Mouse (Mus musculus) C3H10T1/2 (cell line): Measurements from ENCODE around the gene Ubxn6. TPM values are rescaled to one million over a fixed set of nuclear protein-coding genes. Genes with fewer than 3 reads are reported as not detected.

Experiments used
- polyA plus RNA-seq, 2 experiments: library from polyadenylated mRNA; unstranded; fragments of >200 nt; fragmentation: generic; extraction: Trizol; gene quantifications; one replicate each; pipeline ENCODE4 v1.2.1; 2012; ENCODE audit warnings: missing spikeins in 2 of 2

The Ubxn6 gene
- 10 to 100 TPM; 74.6 to 75.5 TPM for polyA plus RNA-seq

GRCm38 (mm10) chr17:56074827-56075208 is at the start of gene Ubxn6:
Gene Ubxn6, minus strand, starts transcription at chr17:56075028.

GRCm38 (mm10) chr17:56121826-56122225 is 47.0 kb upstream of the Ubxn6 start, which contains the start of gene Lrg1:
Gene Lrg1, minus strand, starts transcription at chr17:56122001.

GRCm38 (mm10) chr17:56117251-56117710 is 42.5 kb upstream of the Ubxn6 start, which contains the start of gene Plin5:
Gene Plin5, minus strand, starts transcription at chr17:56117596.

GRCm38 (mm10) chr17:56109219-56110051 is 34.6 kb upstream of the Ubxn6 start, which contains the start of gene Plin4:
Gene Plin4, minus strand, starts transcription at chr17:56109803.

GRCm38 (mm10) chr17:56078880-56079795 is 4.3 kb upstream of the Ubxn6 start, which contains the start of gene Hdgfl2:
Gene Hdgfl2, plus strand, starts transcription at chr17:56079634.

GRCm38 (mm10) chr17:56040030-56040856 is 34.6 kb downstream of the Ubxn6 start, which contains the start of gene Chaf1a:
Gene Chaf1a, plus strand, starts transcription at chr17:56040439.

GRCm38 (mm10) chr17:56036176-56036900 is 38.5 kb downstream of the Ubxn6 start, which contains the start of gene Sh3gl1:
Gene Sh3gl1, minus strand, starts transcription at chr17:56036635.

Other genes with a start within 250 kb of the Ubxn6 start
- under 1 TPM; 0.07 to 0.77 TPM for gene Zfp119a, start 196.1 kb downstream of the Ubxn6 start, polyA plus RNA-seq
- 1 to 10 TPM in 1 of 2 experiments, under 1 TPM in 1; 0.12 to 1.7 TPM for gene Zfp959, start 182.9 kb downstream of the Ubxn6 start, polyA plus RNA-seq
- gene Zfp119b, start 125.5 kb downstream of the Ubxn6 start, polyA plus RNA-seq: under 1 TPM; 0.06 to 0.94 TPM
- gene Ebi3, start 122.4 kb downstream of the Ubxn6 start, polyA plus RNA-seq: under 1 TPM in 1 of 2 experiments, not detected in 1; 0.06 TPM
- 10 to 100 TPM; 16.0 to 20.0 TPM for gene Yju2, start 115.9 kb downstream of the Ubxn6 start, polyA plus RNA-seq
- under 1 TPM; 0.02 to 0.21 TPM for gene Shd, start 104.6 kb downstream of the Ubxn6 start, polyA plus RNA-seq
- gene Fsd1, start 88.5 kb downstream of the Ubxn6 start, polyA plus RNA-seq: 1 to 10 TPM in 1 of 2 experiments, under 1 TPM in 1; 0.64 to 1.5 TPM
- 1 to 10 TPM in 1 of 2 experiments, under 1 TPM in 1; 0.34 to 1.7 TPM for gene Stap2, start 69.4 kb downstream of the Ubxn6 start, polyA plus RNA-seq
- 100 to 1,000 TPM; 124 to 143 TPM for gene Mpnd, start 69.3 kb downstream of the Ubxn6 start, polyA plus RNA-seq
- 100 to 1,000 TPM in 1 of 2 experiments, 10 to 100 TPM in 1; 42.7 to 118 TPM for gene Sh3gl1, start 38.4 kb downstream of the Ubxn6 start, polyA plus RNA-seq
- 10 to 100 TPM; 11.2 to 22.3 TPM for gene Chaf1a, start 34.6 kb downstream of the Ubxn6 start, polyA plus RNA-seq
- gene Hdgfl2, start 4.6 kb upstream of the Ubxn6 start, polyA plus RNA-seq: 10 to 100 TPM; 79.2 to 93.8 TPM
- 10 to 100 TPM in 1 of 2 experiments, 1 to 10 TPM in 1; 2.6 to 25.7 TPM for gene Plin4, start 34.8 kb upstream of the Ubxn6 start, polyA plus RNA-seq
- under 1 TPM in 1 of 2 experiments, not detected in 1; 0.07 TPM for gene Plin5, start 42.6 kb upstream of the Ubxn6 start, polyA plus RNA-seq
- under 1 TPM in 1 of 2 experiments, not detected in 1; 0.08 TPM for gene Lrg1, start 47.0 kb upstream of the Ubxn6 start, polyA plus RNA-seq
- under 1 TPM; 0.48 to 0.54 TPM for gene Sema6b, start 65.3 kb upstream of the Ubxn6 start, polyA plus RNA-seq
- 1 to 10 TPM; 1.8 to 9.3 TPM for gene Tnfaip8l1, start 87.4 kb upstream of the Ubxn6 start, polyA plus RNA-seq
- 100 to 1,000 TPM; 116 to 121 TPM for gene Mydgf, start 108.9 kb upstream of the Ubxn6 start, polyA plus RNA-seq
- 10 to 100 TPM; 17.4 to 41.3 TPM for gene Dpp9, start 143.9 kb upstream of the Ubxn6 start, polyA plus RNA-seq
- 10 to 100 TPM in 1 of 2 experiments, 1 to 10 TPM in 1; 7.5 to 10.7 TPM for gene Fem1a, start 181.8 kb upstream of the Ubxn6 start, polyA plus RNA-seq
- 10 to 100 TPM in 1 of 2 experiments, 1 to 10 TPM in 1; 7.4 to 27.7 TPM for gene Ticam1, start 201.8 kb upstream of the Ubxn6 start, polyA plus RNA-seq
- gene Plin3, start 217.8 kb upstream of the Ubxn6 start, polyA plus RNA-seq: 10 to 100 TPM; 45.0 to 90.7 TPM
- gene Arrdc5, start 225.3 kb upstream of the Ubxn6 start, polyA plus RNA-seq: not detected
- gene Uhrf1, start 228.3 kb upstream of the Ubxn6 start, polyA plus RNA-seq: 10 to 100 TPM; 32.1 to 55.2 TPM